Mouse (Mus musculus) spleen, adult 2 months (tissue): ENCODE results near the gene Kcnk5.

Experiments used
- CTCF ChIP-seq: fragments of 200-500 bp; IDR thresholded peaks from 2 replicates; pipeline ENCODE4 v1.5.1; 2011; ENCODE audit warnings: mild to moderate bottlenecking, inconsistent platforms; ENCODE audit not compliant: insufficient read depth, insufficient read length, insufficient replicate concordance; ENCODE audit errors: extremely low read depth
- POLR2A ChIP-seq: fragments of 200-500 bp; IDR thresholded peaks from 2 replicates; pipeline ENCODE4 v1.6.1; 2011; ENCODE audit warnings: low read depth, low read length, inconsistent platforms

DNA sequence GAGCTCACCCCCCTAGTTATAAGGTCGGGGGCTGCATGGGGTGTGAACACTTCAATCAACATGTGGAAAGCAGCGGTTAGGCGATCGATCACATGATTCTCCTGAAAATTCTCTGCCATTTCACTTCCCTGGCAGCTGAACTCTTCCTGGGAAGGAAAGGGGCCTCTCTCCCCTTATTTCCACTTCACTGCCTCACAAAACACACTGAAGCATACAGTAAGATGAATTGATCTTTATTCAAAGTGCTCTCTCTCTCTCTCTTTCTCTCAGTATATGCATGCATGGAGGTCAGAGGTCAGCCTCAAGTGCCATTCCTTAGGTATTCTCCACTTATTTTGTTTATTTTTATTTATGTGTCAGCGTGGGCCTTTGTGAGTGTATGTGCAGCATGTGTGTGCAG is 2.1 kb upstream of the Kcnk5 start:
- TF ChIP-seq POLR2A (no peak), CTCF (no peak)
